Mouse (Mus musculus) mouse embryonic stem cell (cell line): ENCODE results near the gene Chd2.

Experiments used
- in situ Hi-C, 2 experiments: fragments of 300-500 bp; cut with MboI; formaldehyde crosslinking; loops; 1 replicate in 1 of 2; 3 replicates in 1 of 2; pipeline ENCODE4 v1.14.3; 2019 to 2020; ENCODE audit warnings: low sequenced_read_pairs in 2 of 2, low pct_unique_long_range_greater_than_20kb in 1 of 2, mixed read lengths in 1 of 2; ENCODE audit not compliant: unreplicated experiment in 1 of 2

Gene Chd2

GRCm38 (mm10) chr7:73546561-73547510 lies 5.2 kb upstream of the Chd2 start:
- in situ Hi-C loops, result no loop called here

GRCm38 (mm10) chr7:73545004-73545403 lies 3.4 kb upstream of the Chd2 start:
- in situ Hi-C loops, result no loop called here

- in situ Hi-C loops, result no loop called here
These were observed 662 bp upstream of the Chd2 start for GRCm38 (mm10) chr7:73542131-73542853.

- in situ Hi-C loops, result no loop called here
These were observed 595 bp downstream of the Chd2 start for GRCm38 (mm10) chr7:73541079-73541390.

GRCm38 (mm10) chr7:73540202-73541078 lies 1.2 kb downstream of the Chd2 start:
- in situ Hi-C loops, result no loop called here

GRCm38 (mm10) chr7:73539116-73539682 lies 2.4 kb downstream of the Chd2 start:
- in situ Hi-C loops, result loop anchor here in 1 of 2 experiments (5.0 kb wide), 1 partner anchor 78 kb away; no protein-coding TSS in a partner anchor

GRCm38 (mm10) chr7:73538424-73539079 lies 3.1 kb downstream of the Chd2 start:
- in situ Hi-C loops, result loop anchor here in 1 of 2 experiments (5.0 kb wide), 1 partner anchor 79 kb away; no protein-coding TSS in a partner anchor

GRCm38 (mm10) chr7:73537634-73538423 lies 3.8 kb downstream of the Chd2 start:
- in situ Hi-C loops, result loop anchor here in 1 of 2 experiments (5.0 kb wide), 1 partner anchor 79 kb away; no protein-coding TSS in a partner anchor

GRCm38 (mm10) chr7:73537228-73537627 lies 4.4 kb downstream of the Chd2 start:
- in situ Hi-C loops, result loop anchor here in 1 of 2 experiments (5.0 kb wide), 1 partner anchor 80 kb away; no protein-coding TSS in a partner anchor

GRCm38 (mm10) chr7:73536579-73536978 lies 5.1 kb downstream of the Chd2 start:
- in situ Hi-C loops, result loop anchor here in 1 of 2 experiments (5.0 kb wide), 1 partner anchor 81 kb away; no protein-coding TSS in a partner anchor

- in situ Hi-C loops, result loop anchor here in 1 of 2 experiments (5.0 kb wide), 1 partner anchor 81 kb away; no protein-coding TSS in a partner anchor
These were observed 5.8 kb downstream of the Chd2 start for GRCm38 (mm10) chr7:73535861-73536200.

GRCm38 (mm10) chr7:73534937-73535860 lies 6.4 kb downstream of the Chd2 start:
- in situ Hi-C loops, result loop anchor here in 1 of 2 experiments (5.0 kb wide), 1 partner anchor 82 kb away; no protein-coding TSS in a partner anchor

GRCm38 (mm10) chr7:73533457-73533856 lies 8.2 kb downstream of the Chd2 start:
- in situ Hi-C loops, result no loop called here

- in situ Hi-C loops, result no loop called here
These were observed 8.7 kb downstream of the Chd2 start for GRCm38 (mm10) chr7:73532916-73533315.

- in situ Hi-C loops, result no loop called here
These were observed 9.5 kb downstream of the Chd2 start for GRCm38 (mm10) chr7:73532139-73532538.
